Mouse (Mus musculus) urinary bladder, postnatal 25 days (tissue): ENCODE measurements at regions not wholly inside any gene's neighbourhood (a gene's known extent, or its start where the extent isn't known, plus 50 kb on each side); places are given as distances from the start of the nearest gene placed in this dataset.

Experiments used
- DNase-seq: peaks from one replicate; pipeline ENCODE4 v3.0.0; 2022; ENCODE audit warnings: low spot score

- DNase-seq = no peak
These were observed 245.1 kb downstream of the Slc30a10 start for GRCm38 (mm10) chr1:185699758-185700157.

- DNase-seq = no peak
These were observed 271.7 kb downstream of the Slc30a10 start for GRCm38 (mm10) chr1:185726324-185726723.

- DNase-seq = no peak
These were observed 272.2 kb downstream of the Slc30a10 start for GRCm38 (mm10) chr1:185726811-185727210.

GRCm38 (mm10) chr1:185727749-185728148, 273.1 kb downstream of the Slc30a10 start:
- DNase-seq = no peak

DNA sequence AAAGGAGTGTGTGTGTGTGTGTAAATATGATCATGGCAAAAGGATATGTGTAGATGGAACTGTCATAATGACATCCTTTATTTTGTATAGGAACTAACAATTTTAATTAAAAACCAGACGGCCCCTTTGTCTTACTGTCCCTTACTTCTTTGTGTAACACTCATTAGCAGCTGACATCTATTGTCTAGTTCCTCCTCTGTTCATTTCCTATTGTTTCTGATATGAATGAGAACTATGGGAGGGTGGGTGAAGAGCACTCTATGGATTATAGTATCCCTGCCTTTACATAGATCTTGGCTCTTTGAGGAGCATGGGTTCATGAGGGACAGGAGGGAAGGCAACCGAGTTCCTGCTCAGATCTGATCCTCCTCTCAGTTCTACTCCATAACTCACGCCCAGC, 273.8 kb downstream of the Slc30a10 start:
- no peak for DNase-seq

DNA sequence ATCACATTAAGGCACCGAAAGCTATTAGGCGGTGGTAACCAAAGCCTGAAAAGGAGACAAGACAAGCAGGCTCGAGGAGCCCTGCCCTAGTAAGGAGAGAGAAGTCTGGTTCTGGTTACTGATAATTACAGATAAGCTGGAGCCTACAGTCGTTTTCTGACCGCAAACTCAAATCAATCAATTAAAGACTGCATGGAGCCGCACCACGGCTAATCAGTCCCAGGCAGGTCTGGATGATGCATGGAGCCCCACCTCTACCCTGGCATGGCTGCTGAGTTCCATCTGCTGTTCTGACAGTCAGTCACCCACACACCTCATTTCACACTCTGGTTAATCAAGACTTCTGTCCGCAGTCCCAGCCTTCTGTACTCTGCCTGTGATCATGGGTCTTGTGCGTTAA, 276.4 kb downstream of the Slc30a10 start:
- DNase-seq = no peak

DNA sequence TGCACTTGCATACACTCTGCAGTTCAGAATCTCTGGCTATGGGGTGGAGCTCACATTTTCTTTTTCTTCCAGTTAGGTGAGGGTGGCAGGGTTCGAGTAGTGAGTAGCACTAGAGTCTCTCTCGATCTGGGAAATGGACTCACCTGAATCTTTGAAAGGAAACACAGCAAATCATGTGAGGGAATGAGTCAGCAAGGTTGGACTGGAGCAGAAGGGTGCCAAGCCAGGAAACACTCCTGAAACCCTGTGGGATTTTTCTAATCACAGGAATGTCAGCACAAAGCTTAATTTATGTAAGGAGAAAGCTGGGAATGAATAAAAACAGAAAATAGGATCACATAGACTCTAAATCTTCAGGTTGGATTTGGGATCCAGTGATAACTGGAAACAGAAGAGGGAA, 282.1 kb downstream of the Slc30a10 start:
- DNase-seq = no peak

DNA sequence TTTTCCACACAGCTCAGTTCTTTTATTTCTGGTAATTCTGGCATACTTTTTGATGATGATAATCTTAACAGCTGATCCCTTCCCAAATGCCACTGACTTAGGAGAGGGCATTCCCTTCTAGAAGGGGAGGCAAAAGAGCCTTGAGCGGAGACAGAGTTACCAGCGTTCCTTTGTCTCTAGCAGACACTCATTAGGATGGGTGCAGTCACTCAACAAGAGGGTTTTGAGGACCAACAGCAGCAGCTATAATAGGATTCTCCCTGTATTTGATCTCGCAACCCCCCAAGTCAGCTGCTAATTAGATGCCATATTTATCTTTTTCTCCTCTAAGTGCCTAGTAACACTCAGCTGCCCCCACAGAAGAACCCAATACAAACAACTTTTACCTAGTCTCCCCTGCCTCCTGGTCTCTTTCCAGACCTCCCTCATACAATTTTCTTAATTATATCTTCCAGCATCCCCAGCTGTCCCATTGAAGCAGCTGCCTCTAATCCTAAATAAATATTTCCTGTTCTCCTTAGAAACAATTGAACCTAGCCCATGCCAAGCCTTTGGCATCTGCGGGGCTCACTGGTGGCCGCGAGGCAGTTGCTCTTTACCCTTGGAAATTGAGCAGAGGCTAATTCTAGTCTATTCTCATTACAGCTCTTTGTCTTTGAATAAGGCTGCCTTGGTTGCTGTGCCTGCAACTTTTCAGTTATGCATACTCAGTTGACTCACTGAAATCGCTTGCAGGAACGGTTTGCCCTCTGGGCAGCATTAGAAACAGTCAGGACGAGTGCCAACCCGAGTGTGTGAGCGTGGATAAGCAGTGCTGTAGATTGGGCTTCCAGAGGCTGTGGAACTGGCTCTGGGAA, 286.6 kb downstream of the Slc30a10 start:
- no peak for DNase-seq

- DNase-seq = no peak
These were observed 294.6 kb downstream of the Slc30a10 start for GRCm38 (mm10) chr1:185749251-185749650.

DNA sequence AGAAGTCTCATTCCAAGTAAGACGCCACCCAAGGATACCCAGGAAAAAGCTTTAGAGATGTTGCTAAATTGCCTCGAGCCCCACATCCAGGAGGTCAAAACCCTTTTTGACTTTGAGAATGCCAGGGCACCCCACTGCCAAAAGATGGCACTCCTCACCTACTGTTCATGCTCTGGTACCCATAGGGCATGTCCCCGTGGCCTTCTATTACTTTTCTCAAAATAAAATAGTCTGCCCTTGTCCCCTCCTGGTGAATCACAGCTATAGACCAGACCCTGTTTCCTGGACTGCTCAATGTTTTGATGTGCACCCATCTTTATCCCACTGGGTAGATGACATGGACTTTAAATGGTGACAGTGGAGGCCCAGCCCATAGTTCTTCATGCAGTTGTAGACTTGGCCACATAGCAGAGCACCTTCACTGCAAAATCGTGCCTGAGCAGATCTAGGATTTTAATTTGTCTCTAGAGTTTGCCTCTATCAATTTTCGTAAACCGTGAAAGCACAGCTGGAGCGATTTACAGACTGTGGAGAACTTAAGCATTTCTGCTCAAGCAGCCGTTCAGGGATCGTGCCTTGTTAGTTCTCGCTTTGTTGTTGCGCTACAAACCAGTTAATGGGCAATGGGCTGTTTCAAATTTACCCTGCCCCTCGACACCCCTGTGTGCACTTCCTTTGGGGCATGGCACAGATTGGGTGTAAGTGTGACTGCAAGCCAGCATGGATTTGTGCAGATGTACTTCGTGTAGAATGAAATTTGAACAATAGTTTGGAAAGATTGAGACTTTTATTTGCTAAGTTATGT, 300.0 kb downstream of the Slc30a10 start:
- DNase-seq = no peak

- no peak for DNase-seq
These were observed 302.7 kb downstream of the Slc30a10 start for GRCm38 (mm10) chr1:185757376-185757775.

DNA sequence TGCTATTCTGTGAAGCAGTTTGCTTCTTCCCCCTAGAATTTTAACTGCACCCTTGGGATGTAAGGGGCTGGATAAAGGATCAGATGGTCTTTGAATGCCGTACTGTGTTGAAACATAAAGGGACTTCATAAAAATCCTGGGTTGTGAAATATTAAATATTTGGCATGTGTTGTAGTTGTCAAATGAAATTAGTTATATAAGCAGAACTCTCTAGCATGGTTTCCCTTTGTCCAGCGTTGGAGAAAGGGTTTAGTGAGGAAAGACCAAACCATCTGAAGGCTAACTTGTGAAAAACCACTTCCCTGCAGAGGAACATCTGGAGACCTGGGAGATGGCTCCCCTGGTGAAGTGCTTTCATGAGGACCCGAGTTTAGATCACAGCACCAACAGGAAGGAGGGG, 319.6 kb downstream of the Slc30a10 start:
- no peak for DNase-seq

GRCm38 (mm10) chr1:185779604-185780003, 325.0 kb downstream of the Slc30a10 start:
- no peak for DNase-seq

- no peak for DNase-seq
These were observed 315.0 kb downstream of the Lyplal1 start for GRCm38 (mm10) chr1:185802156-185802555.

DNA sequence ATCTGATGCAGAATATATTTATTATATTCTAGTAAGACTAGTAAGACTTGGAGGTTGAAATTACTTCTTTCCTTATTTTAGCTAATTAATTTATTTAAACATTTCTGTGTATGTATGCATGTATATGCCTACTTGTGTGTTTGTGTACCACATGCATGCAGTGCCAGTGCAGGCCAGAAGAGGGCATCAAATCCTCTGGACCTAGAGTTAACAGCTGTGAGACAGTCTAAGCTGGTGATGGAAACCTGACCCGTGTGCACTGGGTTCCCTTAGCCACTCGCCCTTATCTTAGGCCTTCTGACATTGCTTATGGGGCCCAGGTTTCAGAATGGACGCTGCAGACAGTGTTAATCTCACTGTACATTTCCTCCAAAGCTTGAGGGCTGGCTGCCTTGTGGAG, 302.2 kb downstream of the Lyplal1 start:
- DNase-seq = no peak

- DNase-seq = no peak
These were observed 298.1 kb downstream of the Lyplal1 start for GRCm38 (mm10) chr1:185819044-185819443.

GRCm38 (mm10) chr1:185822241-185822640, 294.9 kb downstream of the Lyplal1 start:
- DNase-seq = peak; percentile 16

GRCm38 (mm10) chr1:185823226-185823625, 293.9 kb downstream of the Lyplal1 start:
- DNase-seq = no peak

- no peak for DNase-seq
These were observed 293.2 kb downstream of the Lyplal1 start for GRCm38 (mm10) chr1:185823956-185824355.

GRCm38 (mm10) chr1:185827986-185828385, 289.1 kb downstream of the Lyplal1 start:
- no peak for DNase-seq

DNA sequence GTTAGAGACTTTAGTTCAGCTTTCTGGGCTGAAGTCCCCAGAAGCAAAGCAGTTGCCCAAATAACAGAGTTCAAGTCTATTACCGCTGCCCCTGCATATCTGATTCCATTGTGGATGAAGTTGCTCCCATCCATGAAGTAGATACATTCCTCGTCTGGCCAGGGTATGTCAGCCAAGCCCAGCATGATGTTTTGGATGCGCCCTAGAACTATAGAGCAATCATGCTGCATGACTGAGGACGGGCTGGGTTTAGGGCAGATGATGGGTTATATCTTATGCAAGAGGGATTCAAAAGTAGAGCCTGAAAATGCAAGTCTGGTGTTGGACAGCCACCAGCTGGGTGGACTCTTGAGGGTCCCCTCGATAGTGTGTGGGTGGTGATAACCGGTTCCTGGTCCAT, 288.6 kb downstream of the Lyplal1 start:
- no peak for DNase-seq

DNA sequence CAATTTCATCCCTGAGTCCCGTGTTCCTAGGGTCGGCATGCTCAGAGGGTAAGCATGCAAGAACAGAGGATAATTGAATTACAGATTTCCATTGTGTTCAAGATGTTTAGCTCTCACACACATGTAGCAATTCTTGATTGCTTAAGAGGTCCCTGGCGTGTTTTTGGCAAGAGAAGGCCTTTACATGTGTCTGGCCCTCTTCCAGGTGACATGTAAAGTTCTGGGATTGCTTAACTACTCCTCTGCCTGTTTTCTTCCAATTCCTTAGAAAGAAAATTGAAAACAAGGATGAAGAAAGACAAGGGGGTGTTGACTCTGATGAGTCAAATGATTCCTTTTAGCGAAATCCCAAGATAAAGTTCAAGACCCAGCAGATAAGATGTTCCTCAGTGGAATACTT, 285.1 kb downstream of the Lyplal1 start:
- DNase-seq = peak; percentile 6

- no peak for DNase-seq
These were observed 282.9 kb downstream of the Lyplal1 start for GRCm38 (mm10) chr1:185834171-185834570.
